Mouse (Mus musculus): ENCODE measurements at regions not wholly inside any gene's neighbourhood (a gene's known extent, or its start where the extent isn't known, plus 50 kb on each side); places are given as distances from the start of the nearest gene placed in this dataset.
"Not testable (repeated sequence)": the region's sequence is repeated elsewhere in the genome, so short reads cannot be mapped to it uniquely, and the experiment has no call there.

DNA sequence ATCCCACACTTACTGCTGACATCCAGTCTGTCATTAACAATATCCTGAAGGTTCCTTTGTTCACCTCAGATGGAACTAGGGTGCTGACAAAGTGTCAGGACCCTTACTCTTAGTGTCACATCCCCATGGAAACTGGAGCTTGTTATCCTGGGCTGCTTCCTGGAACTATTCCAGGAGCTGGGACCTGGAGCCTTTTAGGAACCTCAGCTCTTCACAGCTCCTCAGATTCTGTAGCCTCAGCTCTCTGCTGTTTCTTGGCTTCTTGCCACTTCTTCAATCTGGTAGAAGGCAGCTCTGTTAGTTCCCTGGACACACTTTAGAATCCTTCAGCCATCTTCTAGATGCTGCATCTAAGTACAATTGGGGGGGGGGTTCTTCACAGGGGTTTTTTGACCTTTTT lies 157.3 kb upstream of the Slc13a1 start:
- no peak overlapping the region for H3K4me3 ChIP-seq
- H3K9me3 ChIP-seq (replicated peaks) = no peaks in the 10 kb centered on the region
- no peak overlapping the region for H3K4me2 ChIP-seq
- no peaks in the 10 kb centered on the region for H3K36me3 ChIP-seq
- no peak overlapping the region for H3K9ac ChIP-seq
- H3K27me3 ChIP-seq = no peaks in the 10 kb centered on the region
- ATAC-seq (replicated peaks; ENCODE audit: insufficient number of reproducible peaks, insufficient read depth, low FRiP score, low read depth) = no peak
- no peaks in the 10 kb centered on the region for H3K4me1 ChIP-seq (replicated peaks)
- H3K27ac ChIP-seq = no peak overlapping the region

DNA sequence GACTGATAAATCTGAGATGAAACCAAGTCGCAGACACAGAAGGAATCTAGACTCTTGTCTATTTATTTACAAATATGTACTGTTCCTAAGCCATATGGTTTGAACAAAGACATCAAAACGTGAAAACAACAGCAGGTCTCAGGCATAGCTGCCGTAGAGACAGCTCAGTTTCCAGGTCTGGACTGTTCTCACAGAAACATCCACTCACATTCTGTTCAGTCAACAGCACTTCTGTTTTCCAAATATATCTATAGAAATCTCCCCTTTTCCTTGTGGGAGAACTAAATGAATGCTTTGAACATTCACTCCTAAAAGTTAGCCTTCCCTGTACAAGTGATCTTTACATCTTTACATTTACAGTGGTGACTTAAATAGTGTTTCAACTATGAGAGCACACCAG lies 156.8 kb upstream of the Slc13a1 start:
- WGBS = 65% methylated on average over 3 of the region's 3 CpGs

GRCm38 (mm10) chr6:24322371-24322770 lies 154.5 kb upstream of the Slc13a1 start:
- H3K4me2 ChIP-seq = no peak overlapping the region
- H3K9ac ChIP-seq = no peak overlapping the region
- no peaks in the 10 kb centered on the region for H3K27me3 ChIP-seq
- no peak for ATAC-seq (replicated peaks; ENCODE audit: insufficient number of reproducible peaks, insufficient read depth, low FRiP score, low read depth)
- no peaks in the 10 kb centered on the region for H3K9me3 ChIP-seq (replicated peaks)
- H3K36me3 ChIP-seq = no peaks in the 10 kb centered on the region
- no peaks in the 10 kb centered on the region for H3K4me1 ChIP-seq (replicated peaks)
- WGBS = 73% methylated on average over 3 of the region's 3 CpGs
- H3K27ac ChIP-seq = no peak overlapping the region
- H3K4me3 ChIP-seq = no peak overlapping the region

More for the DNA sequence above, 156.8 kb upstream of the Slc13a1 start:
- no peak overlapping the region for H3K27ac ChIP-seq
- no peaks in the 10 kb centered on the region for H3K27me3 ChIP-seq
- H3K36me3 ChIP-seq = no peaks in the 10 kb centered on the region
- ATAC-seq (replicated peaks; ENCODE audit: insufficient number of reproducible peaks, insufficient read depth, low FRiP score, low read depth) = no peak
- no peaks in the 10 kb centered on the region for H3K9me3 ChIP-seq (replicated peaks)
- no peak overlapping the region for H3K9ac ChIP-seq
- H3K4me1 ChIP-seq (replicated peaks) = no peaks in the 10 kb centered on the region
- no peak overlapping the region for H3K4me2 ChIP-seq
- no peak overlapping the region for H3K4me3 ChIP-seq

DNA sequence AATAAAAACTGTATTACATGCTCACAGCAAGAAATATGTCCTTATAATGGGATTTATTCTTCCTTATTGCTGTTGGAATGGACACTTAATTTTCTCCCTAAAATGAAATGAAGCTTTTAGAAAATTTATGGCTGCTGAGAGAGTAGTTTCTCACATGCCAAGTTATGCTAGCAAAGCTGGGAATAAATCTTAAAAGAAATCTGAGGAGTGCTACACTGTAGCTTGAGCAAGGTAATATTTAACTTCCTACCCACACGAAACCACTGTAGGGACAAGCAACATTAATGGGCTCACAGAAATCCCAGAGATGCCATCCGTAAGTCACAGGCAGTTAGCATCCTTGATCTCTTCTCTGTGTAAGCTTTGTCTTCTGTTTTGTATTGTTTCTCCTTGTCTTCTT lies 151.0 kb upstream of the Slc13a1 start:
- H3K27ac ChIP-seq = no peak overlapping the region
- no peak overlapping the region for H3K4me2 ChIP-seq
- 65% methylated on average over 2 of the region's 2 CpGs for WGBS
- no peak overlapping the region for H3K4me3 ChIP-seq
- H3K4me1 ChIP-seq (replicated peaks) = no peaks in the 10 kb centered on the region
- H3K9me3 ChIP-seq (replicated peaks) = no peaks in the 10 kb centered on the region
- no peaks in the 10 kb centered on the region for H3K36me3 ChIP-seq
- no peaks in the 10 kb centered on the region for H3K27me3 ChIP-seq
- no peak overlapping the region for H3K9ac ChIP-seq
- ATAC-seq (replicated peaks; ENCODE audit: insufficient number of reproducible peaks, insufficient read depth, low FRiP score, low read depth) = no peak

- Histone ChIP-seq H3K4me1 (replicated peaks) (no peaks in the 10 kb centered on the region), H3K4me2 (no peak overlapping the region), H3K27ac (no peak overlapping the region), H3K9ac (no peak overlapping the region), H3K36me3 (no peaks in the 10 kb centered on the region), H3K4me3 (no peak overlapping the region), H3K9me3 (replicated peaks) (no peaks in the 10 kb centered on the region), H3K27me3 (no peaks in the 10 kb centered on the region)
- ATAC-seq (replicated peaks; ENCODE audit: insufficient number of reproducible peaks, insufficient read depth, low FRiP score, low read depth) = no peak
- WGBS = 74% methylated on average over 2 of the region's 2 CpGs
Measured at GRCm38 (mm10) chr6:24310675-24311074, 142.8 kb upstream of the Slc13a1 start.

DNA sequence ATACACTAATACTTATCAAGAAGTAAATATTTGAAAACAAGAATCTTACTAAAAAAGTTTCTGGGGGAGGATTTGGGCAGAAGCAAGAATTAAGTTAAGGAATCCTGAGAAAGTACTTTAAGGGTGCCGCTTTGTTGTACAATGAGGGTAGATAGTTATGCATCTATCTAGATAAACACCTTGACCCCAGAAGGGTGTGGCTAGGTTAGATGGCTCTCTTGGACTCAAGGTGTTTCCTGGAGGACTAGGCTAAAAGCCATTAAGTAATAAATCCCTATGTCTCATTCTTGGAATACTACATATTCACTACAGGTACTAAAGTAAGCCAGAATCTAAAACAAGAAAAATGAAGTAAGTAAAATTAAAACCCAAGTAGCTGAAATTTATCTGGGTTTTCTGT lies 141.9 kb upstream of the Slc13a1 start:
- WGBS = 86% methylated on average over 1 of the region's 1 CpGs
- no peaks in the 10 kb centered on the region for H3K27me3 ChIP-seq
- no peak for ATAC-seq (replicated peaks; ENCODE audit: insufficient number of reproducible peaks, insufficient read depth, low FRiP score, low read depth)
- no peaks in the 10 kb centered on the region for H3K9me3 ChIP-seq (replicated peaks)
- H3K4me1 ChIP-seq (replicated peaks) = no peaks in the 10 kb centered on the region
- H3K9ac ChIP-seq = no peak overlapping the region
- no peaks in the 10 kb centered on the region for H3K36me3 ChIP-seq
- no peak overlapping the region for H3K4me3 ChIP-seq
- H3K27ac ChIP-seq = no peak overlapping the region
- no peak overlapping the region for H3K4me2 ChIP-seq

- WGBS = 61% methylated on average over 4 of the region's 4 CpGs
- Histone ChIP-seq H3K4me1 (replicated peaks) (no peaks in the 10 kb centered on the region), H3K27ac (no peak overlapping the region), H3K4me2 (no peak overlapping the region), H3K36me3 (no peaks in the 10 kb centered on the region), H3K9me3 (replicated peaks) (no peaks in the 10 kb centered on the region), H3K4me3 (no peak overlapping the region), H3K9ac (no peak overlapping the region), H3K27me3 (no peaks in the 10 kb centered on the region)
- no peak for ATAC-seq (replicated peaks; ENCODE audit: insufficient number of reproducible peaks, insufficient read depth, low FRiP score, low read depth)
Measured at GRCm38 (mm10) chr6:24301681-24302080, 133.8 kb upstream of the Slc13a1 start.

GRCm38 (mm10) chr6:24301146-24301545 lies 133.3 kb upstream of the Slc13a1 start:
- ATAC-seq (replicated peaks; ENCODE audit: insufficient number of reproducible peaks, insufficient read depth, low FRiP score, low read depth) = no peak
- no peaks in the 10 kb centered on the region for H3K36me3 ChIP-seq
- 79% methylated on average over 2 of the region's 2 CpGs for WGBS
- H3K4me1 ChIP-seq (replicated peaks) = no peaks in the 10 kb centered on the region
- no peak overlapping the region for H3K4me2 ChIP-seq
- H3K27me3 ChIP-seq = no peaks in the 10 kb centered on the region
- no peaks in the 10 kb centered on the region for H3K9me3 ChIP-seq (replicated peaks)
- no peak overlapping the region for H3K27ac ChIP-seq
- H3K4me3 ChIP-seq = no peak overlapping the region
- no peak overlapping the region for H3K9ac ChIP-seq

DNA sequence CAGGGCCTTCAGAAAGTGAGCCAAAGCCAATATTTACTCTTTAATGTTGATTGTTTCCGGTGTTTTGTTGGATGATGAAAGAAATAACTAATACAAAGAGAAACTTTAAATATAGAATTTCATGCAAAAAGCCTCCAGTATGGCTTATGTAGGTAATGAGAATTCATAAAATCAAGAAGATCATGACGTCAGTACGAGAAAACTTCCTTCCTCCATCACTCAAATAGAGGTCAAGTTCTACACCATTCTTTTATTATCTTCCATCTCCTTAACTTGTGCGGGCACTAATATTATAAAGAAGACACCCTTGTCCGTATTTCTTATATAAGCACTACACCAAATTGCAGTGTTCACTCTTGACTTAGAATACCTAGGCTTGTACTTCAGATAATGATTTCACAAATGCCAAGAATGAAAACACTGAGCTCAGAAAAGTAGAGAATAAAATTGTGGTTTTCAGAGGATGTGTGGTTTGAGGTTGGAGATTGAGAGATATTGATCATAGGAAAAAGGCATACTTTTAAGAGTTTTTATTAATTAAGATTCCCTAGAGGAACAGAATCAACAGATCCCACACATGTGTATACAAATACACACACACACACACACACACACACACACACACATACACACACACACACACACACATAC lies 130.8 kb upstream of the Slc13a1 start:
- Histone ChIP-seq H3K4me3 (no peak overlapping the region), H3K27ac (no peak overlapping the region), H3K4me2 (no peak overlapping the region), H3K27me3 (no peaks in the 10 kb centered on the region), H3K36me3 (no peaks in the 10 kb centered on the region), H3K4me1 (replicated peaks) (no peaks in the 10 kb centered on the region), H3K9ac (no peak overlapping the region), H3K9me3 (replicated peaks) (no peaks in the 10 kb centered on the region)
- WGBS = 80% methylated on average over 5 of the region's 5 CpGs
- ATAC-seq (replicated peaks; ENCODE audit: insufficient number of reproducible peaks, insufficient read depth, low FRiP score, low read depth) = no peak

DNA sequence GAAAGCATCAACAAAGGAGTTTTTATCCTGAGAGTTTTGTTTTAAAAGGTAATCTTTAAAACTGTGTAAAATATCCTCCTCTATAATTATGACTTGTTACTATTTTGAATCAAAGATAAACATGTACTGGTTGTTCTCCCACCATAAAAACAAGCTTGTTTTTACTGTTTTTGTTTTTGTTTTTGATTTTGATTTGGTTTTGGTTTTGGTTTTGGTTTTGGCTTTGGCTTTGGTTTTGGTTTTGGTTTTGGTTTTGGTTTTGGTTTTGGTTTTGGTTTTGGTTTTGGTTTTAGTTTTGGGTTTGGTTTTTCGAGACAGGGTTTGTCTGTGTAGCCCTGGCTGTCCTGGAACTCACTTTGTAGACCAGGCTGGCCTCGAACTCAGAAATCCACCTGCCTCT lies 120.9 kb upstream of the Slc13a1 start:
- H3K9ac ChIP-seq; H3K9me3 ChIP-seq (replicated peaks); H3K4me2 ChIP-seq; H3K4me3 ChIP-seq; H3K27me3 ChIP-seq; ATAC-seq (replicated peaks; ENCODE audit: insufficient number of reproducible peaks, insufficient read depth, low FRiP score, low read depth); H3K36me3 ChIP-seq; H3K27ac ChIP-seq; H3K4me1 ChIP-seq (replicated peaks): not testable (repeated sequence)
- WGBS = 79% methylated on average over 2 of the region's 2 CpGs

DNA sequence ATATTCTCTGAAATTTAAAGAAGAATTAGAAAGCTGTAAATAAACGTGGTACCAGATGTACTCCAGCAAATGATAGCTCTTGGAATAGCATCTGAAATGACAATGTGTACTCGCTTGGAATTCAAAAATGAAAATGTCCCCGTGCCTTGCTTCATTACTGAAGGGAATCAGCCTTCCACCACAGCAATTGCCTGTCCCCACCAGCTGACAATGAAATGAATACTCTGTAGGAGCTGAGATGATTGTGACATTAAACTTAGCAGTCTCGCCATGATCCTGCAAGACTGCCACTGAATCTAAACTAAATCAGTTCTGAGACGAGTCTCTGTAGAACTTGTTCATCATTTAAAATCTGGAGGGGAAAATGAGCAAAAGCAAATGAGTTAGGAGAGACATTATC lies 104.9 kb upstream of the Slc13a1 start:
- no peak overlapping the region for H3K9ac ChIP-seq
- no peaks in the 10 kb centered on the region for H3K9me3 ChIP-seq (replicated peaks)
- no peaks in the 10 kb centered on the region for H3K27me3 ChIP-seq
- no peak overlapping the region for H3K4me2 ChIP-seq
- WGBS = 67% methylated on average over 5 of the region's 5 CpGs
- no peaks in the 10 kb centered on the region for H3K36me3 ChIP-seq
- no peak overlapping the region for H3K4me3 ChIP-seq
- no peak overlapping the region for H3K27ac ChIP-seq
- no peak for ATAC-seq (replicated peaks; ENCODE audit: insufficient number of reproducible peaks, insufficient read depth, low FRiP score, low read depth)
- H3K4me1 ChIP-seq (replicated peaks) = no peaks in the 10 kb centered on the region

DNA sequence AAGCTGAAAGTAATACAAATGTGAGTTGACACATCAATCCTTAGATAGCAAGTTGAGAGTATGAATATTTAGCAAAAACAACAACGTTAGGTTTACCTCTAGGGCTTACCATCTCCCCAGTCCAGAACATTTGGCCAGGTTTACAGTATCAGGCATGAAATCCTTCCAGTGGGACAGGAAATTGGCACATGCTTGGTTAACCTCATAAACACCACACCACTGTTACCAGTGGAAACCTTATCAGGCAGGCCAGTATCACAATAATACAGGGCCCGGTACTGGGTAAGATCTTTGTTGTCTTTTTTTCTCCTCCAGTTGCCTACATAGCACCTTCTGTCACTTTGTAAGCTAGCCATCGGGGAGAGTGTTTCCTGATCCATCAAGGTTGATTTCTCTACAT lies 101.7 kb upstream of the Slc13a1 start:
- H3K9ac ChIP-seq = no peak overlapping the region
- no peak overlapping the region for H3K4me3 ChIP-seq
- no peaks in the 10 kb centered on the region for H3K27me3 ChIP-seq
- 66% methylated on average over 3 of the region's 3 CpGs for WGBS
- no peak overlapping the region for H3K27ac ChIP-seq
- H3K4me2 ChIP-seq = no peak overlapping the region
- H3K9me3 ChIP-seq (replicated peaks) = no peaks in the 10 kb centered on the region
- ATAC-seq (replicated peaks; ENCODE audit: insufficient number of reproducible peaks, insufficient read depth, low FRiP score, low read depth) = no peak
- H3K4me1 ChIP-seq (replicated peaks) = no peaks in the 10 kb centered on the region
- H3K36me3 ChIP-seq = no peaks in the 10 kb centered on the region
